22 mouse cellular contexts compared by ENCODE assay signal in genomic region chr6:146454520-146455511, GRCm38 (mm10). TPM values are rescaled to one million over a fixed set of nuclear protein-coding genes. Genes with fewer than 3 reads are reported as not detected.
A peak's percentile ranks its signal among the peaks of the same experiment; 100 is the strongest.
DNase-seq lines count a peak whose midpoint lies in the region; ATAC-seq and TF ChIP-seq lines count a peak whose summit lies in the region.
"Had no signal": no experiment of that assay in that cellular context is flagged by ENCODE, and none has a peak within 500 bp of the region (broad histone marks: within the 10 kb centered on the region; RNA-seq: fewer than 3 reads in every experiment).

No protein-coding gene starts in this region.

- WGBS in stomach, embryonic 15.5 days = 75% methylated on average over 10 of the region's 10 CpGs
- 72% methylated on average over 10 of the region's 10 CpGs for WGBS in stomach, postnatal 0 days
- WGBS in liver, embryonic 14.5 days (ENCODE audit: insufficient replicate concordance) = 43% methylated on average over 10 of the region's 10 CpGs

- no peaks in the 10 kb centered on the region for H3K36me3 ChIP-seq in stomach, embryonic 15.5 days
- H3K36me3 ChIP-seq in stomach, postnatal 0 days (ENCODE audit: control insufficient read depth, insufficient read depth, low read length) = no peaks in the 10 kb centered on the region
- H3K36me3 ChIP-seq in liver, embryonic 14.5 days (replicated peaks; ENCODE audit: control insufficient read depth, insufficient read depth, low read depth) = no peaks in the 10 kb centered on the region
- H3K36me3 ChIP-seq: embryonic facial prominence, embryonic 15.5 days; heart, embryonic 15.5 days; limb, embryonic 12.5 days; midbrain, embryonic 13.5 days had no signal

- DNase-seq in stomach, postnatal 0 days (ENCODE audit: low spot score) = no peak
- DNase-seq in c-Kit-positive CD71-positive TER-119-negative erythroid progenitor cells, embryonic 14.5 days (ENCODE audit: low read depth) = peak; percentile 70
- peak; percentile 68 to 95 (median 94) for DNase-seq in liver, embryonic 14.5 days (ENCODE audit: low read depth in 3 of 3, low spot score in 3 of 3)
- DNase-seq in layer of hippocampus, adult 2 months (ENCODE audit: low spot score in 2 of 2) = no peak
- DNase-seq in MN1 (ENCODE audit: low spot score) = no peak
- no peak for DNase-seq in lung, postnatal 14 days
- DNase-seq: adrenal gland, postnatal 25 days; cerebellum, adult 11-12 months; forebrain, postnatal 0 days; gastrocnemius, postnatal 14 days; kidney, adult 9 months; right cerebral cortex, postnatal 4 days; thymus, postnatal 4 days had no signal

- no peak overlapping the region for H3K4me3 ChIP-seq in stomach, embryonic 15.5 days (replicated peaks)
- H3K4me3 ChIP-seq in stomach, postnatal 0 days (ENCODE audit: low read depth, low read length) = no peak overlapping the region
- H3K4me3 ChIP-seq in liver, embryonic 14.5 days (ENCODE audit: insufficient read depth in 1 of 2, low read depth in 2 of 2, low read length in 2 of 2) = no peak overlapping the region
- no peak overlapping the region for H3K4me3 ChIP-seq in layer of hippocampus, adult 2 months
- H3K4me3 ChIP-seq: embryonic facial prominence, embryonic 15.5 days; heart, embryonic 15.5 days; left cerebral cortex, adult 2 months; limb, embryonic 12.5 days; midbrain, embryonic 13.5 days had no signal

- H3K9me3 ChIP-seq in stomach, embryonic 15.5 days = no peaks in the 10 kb centered on the region
- no peaks in the 10 kb centered on the region for H3K9me3 ChIP-seq in stomach, postnatal 0 days (ENCODE audit: control insufficient read depth, low read length)
- no peaks in the 10 kb centered on the region for H3K9me3 ChIP-seq in liver, embryonic 14.5 days (ENCODE audit: control insufficient read depth, low read length)
- H3K9me3 ChIP-seq: embryonic facial prominence, embryonic 15.5 days; heart, embryonic 15.5 days; limb, embryonic 12.5 days; midbrain, embryonic 13.5 days had no signal

- ATAC-seq in stomach, embryonic 15.5 days (ENCODE audit: insufficient read depth, low FRiP score, low read depth) = peak; percentile 83; the same call in 1 of the 2 replicates
- no peak for ATAC-seq in stomach, postnatal 0 days (ENCODE audit: low FRiP score, low TSS enrichment)
- ATAC-seq in liver, embryonic 14.5 days (ENCODE audit: insufficient read depth) = peak; percentile 100
- ATAC-seq: CD4-positive, CD25-positive, alpha-beta regulatory T cell, adult 4 months; forebrain, postnatal 0 days; hindbrain, embryonic 16.5 days; lung, postnatal 0 days; midbrain, embryonic 13.5 days had no signal

- TF ChIP-seq CTCF in stomach, postnatal 0 days (IDR thresholded peaks at IDR 0.05; ENCODE audit: low read depth) = no peak
- no peak for TF ChIP-seq CTCF in liver, embryonic 14.5 days (IDR thresholded peaks at IDR 0.05; ENCODE audit: low read depth)
- TF ChIP-seq CTCF in layer of hippocampus, adult 2 months (conservative IDR thresholded peaks at IDR 0.05) = no peak

- H3K9ac ChIP-seq in stomach, embryonic 15.5 days = no peak overlapping the region
- no peak overlapping the region for H3K9ac ChIP-seq in stomach, postnatal 0 days (ENCODE audit: low read length)
- H3K9ac ChIP-seq in liver, embryonic 14.5 days (replicated peaks) = peak overlapping the region; percentile 27; the same call in 1 of the 2 replicates
- H3K9ac ChIP-seq: embryonic facial prominence, embryonic 15.5 days; forebrain, postnatal 0 days; heart, embryonic 15.5 days; limb, embryonic 12.5 days; midbrain, embryonic 13.5 days had no signal

- no peak overlapping the region for H3K27ac ChIP-seq in stomach, embryonic 15.5 days
- no peak overlapping the region for H3K27ac ChIP-seq in stomach, postnatal 0 days (replicated peaks)
- peak overlapping the region; percentile 90 for H3K27ac ChIP-seq in liver, embryonic 14.5 days
- no peak overlapping the region for H3K27ac ChIP-seq in layer of hippocampus, adult 2 months
- H3K27ac ChIP-seq: embryonic facial prominence, embryonic 15.5 days; heart, embryonic 15.5 days; left cerebral cortex, adult 2 months; limb, embryonic 12.5 days; midbrain, embryonic 13.5 days had no signal

- H3K27me3 ChIP-seq in stomach, embryonic 15.5 days (replicated peaks) = no peaks in the 10 kb centered on the region
- H3K27me3 ChIP-seq in stomach, postnatal 0 days (ENCODE audit: control insufficient read depth, insufficient read depth, low read length) = no peaks in the 10 kb centered on the region
- H3K27me3 ChIP-seq in liver, embryonic 14.5 days (ENCODE audit: control insufficient read depth, insufficient read depth, low read length) = peaks cover 3% of the 10 kb centered on the region
- H3K27me3 ChIP-seq: embryonic facial prominence, embryonic 15.5 days; heart, embryonic 15.5 days; limb, embryonic 12.5 days; midbrain, embryonic 13.5 days had no signal

- no peaks in the 10 kb centered on the region for H3K4me1 ChIP-seq in stomach, embryonic 15.5 days
- no peaks in the 10 kb centered on the region for H3K4me1 ChIP-seq in stomach, postnatal 0 days (replicated peaks; ENCODE audit: control insufficient read depth, insufficient read depth)
- peaks cover 11 to 21% of the 10 kb centered on the region in 2 experiments for H3K4me1 ChIP-seq in liver, embryonic 14.5 days (replicated peaks; ENCODE audit: control insufficient read depth in 2 of 2, insufficient read depth in 2 of 2, low read length in 1 of 2)
- H3K4me1 ChIP-seq: embryonic facial prominence, embryonic 15.5 days had no signal

- H3K4me2 ChIP-seq in stomach, embryonic 15.5 days = no peak overlapping the region
- H3K4me2 ChIP-seq in stomach, postnatal 0 days (replicated peaks; ENCODE audit: low read depth) = no peak overlapping the region
- peak overlapping the region; percentile 41 for H3K4me2 ChIP-seq in liver, embryonic 14.5 days (ENCODE audit: low read depth)
- H3K4me2 ChIP-seq: embryonic facial prominence, embryonic 15.5 days; heart, embryonic 15.5 days; limb, embryonic 12.5 days; midbrain, embryonic 13.5 days had no signal

- no peak for TF ChIP-seq EP300 in stomach, postnatal 0 days (optimal IDR thresholded peaks at IDR 0.05)
- peak; percentile 75 for TF ChIP-seq EP300 in liver, embryonic 14.5 days (IDR thresholded peaks at IDR 0.05; ENCODE audit: low read depth)

RNA-seq across cellular contexts. Expression of gene Itpr2, which starts 47.2 kb away (rescaled TPM):
- 12.2 and 15.8 TPM in 2 replicates for polyA plus RNA-seq in stomach, embryonic 15.5 days (2015; fragmentation: Nextera tagmentation; extraction: Ambion mirVana)
- polyA plus RNA-seq in stomach, postnatal 0 days (2015; fragmentation: Nextera tagmentation; extraction: Ambion mirVana) = 10.9 and 11.9 TPM in 2 replicates
- polyA plus RNA-seq in liver, embryonic 14.5 days (2012; rRNA removed) = 0.53 and 0.64 TPM in 2 replicates
- 1.7 and 2.5 TPM in 2 replicates for polyA plus RNA-seq in liver, embryonic 14.5 days (2014; fragmentation: Nextera tagmentation; extraction: Ambion mirVana)
- 10 to 100 TPM; 15.6 to 22.1 TPM for total RNA-seq in layer of hippocampus, adult 2 months (2021)

Comparison
In these comparisons a context has a peak if more than half of its experiments do, and no peak if none do; other contexts are left out.
1. DNase-seq: peak in c-Kit-positive CD71-positive TER-119-negative erythroid progenitor cells, embryonic 14.5 days (single experiment) and liver, embryonic 14.5 days (3 of 3); none in stomach, postnatal 0 days (single experiment), layer of hippocampus, adult 2 months (0 of 2), MN1 (single experiment) and lung, postnatal 14 days (single experiment).